Mouse (Mus musculus) hindbrain, embryonic 12.5 days (tissue): ENCODE measurements around the gene Gm20721. TPM values are rescaled to one million over a fixed set of nuclear protein-coding genes. Genes with fewer than 3 reads are reported as not detected.
A peak's percentile ranks its signal among the peaks of the same experiment; 100 is the strongest.

Experiments
- ATAC-seq: fragments of 200-750 bp; cut with Nextera tagmentation; 2 replicates; pipeline ENCODE4 v1.8.0; 2017; ENCODE audit warnings: moderate TSS enrichment; ENCODE audit not compliant: low FRiP score
- H3K27ac ChIP-seq: fragments of 300-500 bp; sonication (generic); 2 replicates; pipeline ENCODE4 v1.5.1; 2016; ENCODE audit warnings: mild to moderate bottlenecking
- H3K27me3 ChIP-seq: fragments of 300-500 bp; sonication (generic); 2 replicates; pipeline ENCODE4 v1.6.1; 2016; ENCODE audit warnings: mild to moderate bottlenecking
- H3K36me3 ChIP-seq: fragments of 300-500 bp; sonication (generic); 2 replicates; pipeline ENCODE4 v1.6.1; 2016; ENCODE audit warnings: mild to moderate bottlenecking
- H3K4me1 ChIP-seq: fragments of 300-500 bp; sonication (generic); 2 replicates; pipeline ENCODE4 v1.6.1; 2016
- H3K4me2 ChIP-seq: fragments of 300-500 bp; sonication (generic); replicated peaks from 2 replicates; pipeline ENCODE4 v1.6.1; 2016; ENCODE audit warnings: mild to moderate bottlenecking
- H3K4me3 ChIP-seq: fragments of 300-500 bp; sonication (generic); 2 replicates; pipeline ENCODE4 v1.5.1; 2016; ENCODE audit warnings: mild to moderate bottlenecking
- H3K9ac ChIP-seq: fragments of 300-500 bp; sonication (generic); 2 replicates; pipeline ENCODE4 v1.6.1; 2016; ENCODE audit warnings: mild to moderate bottlenecking, moderate library complexity
- H3K9me3 ChIP-seq: fragments of 300-500 bp; sonication (generic); replicated peaks from 2 replicates; pipeline ENCODE4 v1.6.1; 2016; ENCODE audit warnings: mild to moderate bottlenecking
- WGBS: fragments of 180-500 bp; shearing (Covaris S2); methylation state at CpG from one replicate; pipeline ENCODE4 v1.1.7; 2016; 5-methylcytosine and 5-hydroxymethylcytosine counted together
- polyA plus RNA-seq: library from polyadenylated mRNA; unstranded; fragments of >200 nt; fragmentation: Nextera tagmentation; extraction: Ambion mirVana; gene quantifications from 2 replicates; pipeline ENCODE4 v1.2.1, GENCODE M21; 2016

The Gm20721 gene
- polyA plus RNA-seq, 1 experiment from 2014 or later: 14.5 TPM

- peaks cover 31% of the 10 kb centered on the region for H3K27me3 ChIP-seq
- peak overlapping the region; percentile 77 for H3K9ac ChIP-seq
- H3K4me3 ChIP-seq: peak overlapping the region; percentile 53
- H3K27ac ChIP-seq: peak overlapping the region; percentile 79
- H3K4me2 ChIP-seq: peak overlapping the region; percentile 48
- peaks cover 5% of the 10 kb centered on the region; the same call in 1 of the 2 replicates for H3K36me3 ChIP-seq
- ATAC-seq: 0 out of 2 replicates have a peak, but pooled peaks have one; percentile 27
- H3K4me1 ChIP-seq: peaks cover 59% of the 10 kb centered on the region
- H3K9me3 ChIP-seq: peaks cover 54% of the 10 kb centered on the region
- 35% methylated on average over 8 of the region's 8 CpGs for WGBS
Measured at GRCm38 (mm10) chr2:174294457-174294856, 52.1 kb downstream of the Gm20721 start.

- Histone ChIP-seq H3K9me3 (peaks cover 26% of the 10 kb centered on the region), H3K9ac (peak overlapping the region; percentile 33), H3K36me3 (peaks cover 16% of the 10 kb centered on the region), H3K4me1 (peaks cover 47% of the 10 kb centered on the region), H3K27me3 (peaks cover 29% of the 10 kb centered on the region), H3K4me3 (peak overlapping the region; percentile 31), H3K4me2 (peak overlapping the region; percentile 55), H3K27ac (peak overlapping the region; percentile 52; the same call in 1 of the 2 replicates)
- no peak for ATAC-seq
- WGBS: 47% methylated on average over 2 of the region's 2 CpGs
Measured at GRCm38 (mm10) chr2:174291662-174292030, 54.9 kb downstream of the Gm20721 start.

- ATAC-seq: no peak
- Histone ChIP-seq H3K4me2 (peak overlapping the region; percentile 55), H3K9ac (peak overlapping the region; percentile 33), H3K4me1 (peaks cover 42% of the 10 kb centered on the region), H3K36me3 (peaks cover 21% of the 10 kb centered on the region), H3K4me3 (peak overlapping the region; percentile 31), H3K27me3 (peaks cover 34% of the 10 kb centered on the region), H3K9me3 (peaks cover 25% of the 10 kb centered on the region), H3K27ac (peak overlapping the region; percentile 52)
- 52% methylated on average over 8 of the region's 8 CpGs for WGBS
Measured at GRCm38 (mm10) chr2:174291029-174291661, 55.4 kb downstream of the Gm20721 start.

GRCm38 (mm10) chr2:174288673-174289430, 57.7 kb downstream of the Gm20721 start:
- Histone ChIP-seq H3K9me3 (peaks cover 27% of the 10 kb centered on the region), H3K27ac (no peak overlapping the region), H3K4me3 (no peak overlapping the region), H3K9ac (no peak overlapping the region), H3K4me1 (peaks cover 51% of the 10 kb centered on the region), H3K4me2 (no peak overlapping the region), H3K36me3 (peaks cover 44% of the 10 kb centered on the region), H3K27me3 (peaks cover 56% of the 10 kb centered on the region)
- ATAC-seq: no peak
- WGBS: 49% methylated on average over 12 of the region's 12 CpGs

- Histone ChIP-seq H3K4me1 (peaks cover 48% of the 10 kb centered on the region), H3K9ac (no peak overlapping the region), H3K27ac (no peak overlapping the region), H3K27me3 (peaks cover 62% of the 10 kb centered on the region), H3K9me3 (peaks cover 27% of the 10 kb centered on the region), H3K4me3 (no peak overlapping the region), H3K36me3 (peaks cover 54% of the 10 kb centered on the region), H3K4me2 (no peak overlapping the region)
- ATAC-seq: no peak
- 34% methylated on average over 7 of the region's 7 CpGs for WGBS
Measured at GRCm38 (mm10) chr2:174287921-174288320, 58.6 kb downstream of the Gm20721 start.

- 55% methylated on average over 34 of the region's 34 CpGs for WGBS
- Histone ChIP-seq H3K27ac (no peak overlapping the region), H3K4me2 (0 out of 2 replicates have a peak overlapping the region, but pooled peaks have one; percentile 53), H3K4me1 (peaks cover 31% of the 10 kb centered on the region), H3K9me3 (peaks cover 27% of the 10 kb centered on the region), H3K9ac (no peak overlapping the region), H3K36me3 (peaks cover 68% of the 10 kb centered on the region), H3K27me3 (peaks cover 63% of the 10 kb centered on the region), H3K4me3 (peak overlapping the region; percentile 32)
- ATAC-seq: no peak
Measured at GRCm38 (mm10) chr2:174285921-174286470, 60.5 kb downstream of the Gm20721 start.

- Histone ChIP-seq H3K27ac (no peak overlapping the region), H3K27me3 (peaks cover 63% of the 10 kb centered on the region), H3K36me3 (peaks cover 75% of the 10 kb centered on the region), H3K9me3 (peaks cover 27% of the 10 kb centered on the region), H3K4me3 (peak overlapping the region; percentile 32), H3K4me2 (peak overlapping the region; percentile 53), H3K4me1 (peaks cover 20% of the 10 kb centered on the region), H3K9ac (no peak overlapping the region)
- 58% methylated on average over 58 of the region's 58 CpGs for WGBS
- ATAC-seq: peak; percentile 16; the same call in 1 of the 2 replicates
Measured at GRCm38 (mm10) chr2:174284807-174285457, 61.6 kb downstream of the Gm20721 start.

- peak within 1 kb of the TSS; percentile 53 for H3K4me2 ChIP-seq
- peaks cover 55% of the 10 kb centered on the region for H3K27me3 ChIP-seq
- peak within 1 kb of the TSS; percentile 32 for H3K4me3 ChIP-seq
- peaks cover 27% of the 10 kb centered on the region for H3K9me3 ChIP-seq
- peaks cover 75% of the 10 kb centered on the region for H3K36me3 ChIP-seq
- H3K27ac ChIP-seq: no peak within 1 kb of the TSS
- H3K4me1 ChIP-seq: peaks cover 16% of the 10 kb centered on the region
- peak; percentile 41; the same call in 1 of the 2 replicates for ATAC-seq
- WGBS: 39% methylated on average over 19 of the region's 19 CpGs
- no peak within 1 kb of the TSS for H3K9ac ChIP-seq
Measured at GRCm38 (mm10) chr2:174284011-174284410, 62.5 kb downstream of the Gm20721 start, which contains the start of gene Gnas. Gene Gnas (plus strand): TSS chr2:174284320.

GRCm38 (mm10) chr2:174283341-174283740, 63.2 kb downstream of the Gm20721 start:
- 57% methylated on average over 11 of the region's 11 CpGs for WGBS
- Histone ChIP-seq H3K27me3 (peaks cover 48% of the 10 kb centered on the region), H3K4me3 (no peak overlapping the region), H3K27ac (no peak overlapping the region), H3K4me1 (peaks cover 16% of the 10 kb centered on the region), H3K4me2 (peak overlapping the region; percentile 53), H3K9me3 (peaks cover 27% of the 10 kb centered on the region), H3K9ac (no peak overlapping the region), H3K36me3 (peaks cover 71% of the 10 kb centered on the region)
- ATAC-seq: no peak
